Mouse (Mus musculus) R1 (cell line): ENCODE results near the gene Iqce.

ENCODE experiments used
- DNase-seq: peaks from one replicate; pipeline ENCODE4 v3.0.0-alpha.2; 2018; ENCODE audit warnings: low read depth, low spot score

The Iqce gene

GRCm38 (mm10) chr5:140641254-140641928, 60.8 kb downstream of the Iqce start:
- DNase-seq: no peak

GRCm38 (mm10) chr5:140640812-140641211, 61.4 kb downstream of the Iqce start:
- no peak for DNase-seq

- no peak for DNase-seq
Observed at GRCm38 (mm10) chr5:140639871-140640270, 62.3 kb downstream of the Iqce start.

GRCm38 (mm10) chr5:140639312-140639711, 62.9 kb downstream of the Iqce start:
- no peak for DNase-seq

GRCm38 (mm10) chr5:140638484-140638883, 63.7 kb downstream of the Iqce start:
- no peak for DNase-seq

- no peak for DNase-seq
Observed at GRCm38 (mm10) chr5:140637989-140638388, 64.2 kb downstream of the Iqce start.

GRCm38 (mm10) chr5:140637058-140637410, 65.1 kb downstream of the Iqce start:
- DNase-seq: no peak

GRCm38 (mm10) chr5:140636316-140637057, 65.7 kb downstream of the Iqce start:
- DNase-seq: peak; percentile 63

GRCm38 (mm10) chr5:140634798-140635722, 67.1 kb downstream of the Iqce start:
- no peak for DNase-seq

- no peak for DNase-seq
Observed at GRCm38 (mm10) chr5:140633432-140633831, 68.7 kb downstream of the Iqce start.

- peak; percentile 55 for DNase-seq
Observed at GRCm38 (mm10) chr5:140628995-140629394, 73.2 kb downstream of the Iqce start.

GRCm38 (mm10) chr5:140627580-140627979, 74.6 kb downstream of the Iqce start:
- DNase-seq: peak; percentile 37

GRCm38 (mm10) chr5:140624961-140625360, 77.2 kb downstream of the Iqce start:
- DNase-seq: no peak

GRCm38 (mm10) chr5:140624238-140624637, 77.9 kb downstream of the Iqce start:
- no peak for DNase-seq

GRCm38 (mm10) chr5:140623791-140624190, 78.4 kb downstream of the Iqce start:
- DNase-seq: no peak

- no peak for DNase-seq
Observed at GRCm38 (mm10) chr5:140622978-140623670, 79.1 kb downstream of the Iqce start.

- no peak for DNase-seq
Observed at GRCm38 (mm10) chr5:140621517-140621916, 80.7 kb downstream of the Iqce start.

GRCm38 (mm10) chr5:140621092-140621491, 81.1 kb downstream of the Iqce start:
- DNase-seq: no peak

- DNase-seq: peak; percentile 44
Observed at GRCm38 (mm10) chr5:140619895-140620736, 82.1 kb downstream of the Iqce start.

GRCm38 (mm10) chr5:140619151-140619771, 82.9 kb downstream of the Iqce start:
- DNase-seq: peak; percentile 88
